Mouse (Mus musculus) heart, postnatal 0 days (tissue): ENCODE measurements at regions not wholly inside any gene's neighbourhood (a gene's known extent, or its start where the extent isn't known, plus 50 kb on each side); places are given as distances from the start of the nearest gene placed in this dataset.

Experiments used
- CTCF ChIP-seq: IDR thresholded peaks from 2 replicates; pipeline ENCODE4 v1.5.1; 2016; ENCODE audit warnings: antibody characterized with exemption, control low read depth, low read depth
- EP300 ChIP-seq: IDR thresholded peaks from 2 replicates; pipeline ENCODE4 v1.6.1; 2016; ENCODE audit warnings: antibody characterized with exemption, low read depth

- TF ChIP-seq CTCF (no peak), EP300 (no peak)
Measured at GRCm38 (mm10) chr16:39273490-39273889, 381.0 kb downstream of the Igsf11 start.
